Comparison of ENCODE assay signal across 8 mouse cellular contexts in the genomic region with DNA sequence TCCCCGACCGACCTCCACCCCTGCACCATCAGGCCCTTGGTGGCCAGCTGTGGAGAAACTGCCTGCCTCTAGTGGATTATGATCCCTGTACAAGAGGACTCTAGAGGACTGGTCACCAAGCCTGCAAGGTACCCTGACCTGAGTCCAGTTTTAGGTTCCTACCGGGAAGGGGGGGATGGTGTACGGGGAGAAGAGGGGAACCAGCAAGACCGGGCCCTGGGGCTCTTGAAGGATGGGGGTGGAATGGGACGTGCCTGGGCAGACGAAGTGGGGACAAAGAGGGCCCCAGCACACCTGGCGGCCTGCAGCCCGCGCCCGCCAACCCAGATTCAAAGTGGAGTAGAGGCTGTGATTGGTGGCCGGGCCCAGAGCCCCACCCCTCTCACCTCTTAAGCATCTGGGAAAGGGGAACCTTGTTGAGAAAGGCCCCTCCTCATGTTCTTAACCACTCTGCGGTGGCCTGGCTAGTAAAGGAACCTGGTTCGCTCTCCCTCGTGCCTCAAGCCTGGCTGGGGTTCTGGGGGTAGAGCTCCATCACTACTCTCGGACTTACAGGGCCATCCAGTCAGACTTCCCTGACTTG. TPM values are rescaled to one million over a fixed set of nuclear protein-coding genes. Genes with fewer than 3 reads are reported as not detected.
DNase-seq lines count a peak whose midpoint lies in the region; ATAC-seq and TF ChIP-seq lines count a peak whose summit lies in the region.

No protein-coding gene starts in this region.

- TF ChIP-seq CTCF in liver, embryonic 14.5 days (IDR thresholded peaks at IDR 0.05; ENCODE audit: low read depth), result no peak

- H3K9me3 ChIP-seq in heart, embryonic 10.5 days, result no peaks in the 10 kb centered on the region
- H3K9me3 ChIP-seq in hindbrain, embryonic 10.5 days, result no peaks in the 10 kb centered on the region
- H3K9me3 ChIP-seq in liver, embryonic 14.5 days (ENCODE audit: control insufficient read depth, low read length), result no peaks in the 10 kb centered on the region
- no peaks in the 10 kb centered on the region for H3K9me3 ChIP-seq in neural tube, embryonic 11.5 days (ENCODE audit: control insufficient read depth, low read length)

- H3K9ac ChIP-seq in liver, embryonic 14.5 days (replicated peaks), result no peak overlapping the region
- peak overlapping the region; percentile 87 for H3K9ac ChIP-seq in neural tube, embryonic 11.5 days (ENCODE audit: low read length)

- WGBS in heart, embryonic 10.5 days, result 16% methylated on average over 16 of the region's 16 CpGs
- WGBS in hindbrain, embryonic 10.5 days, result 6% methylated on average over 16 of the region's 16 CpGs
- 35% methylated on average over 16 of the region's 16 CpGs for WGBS in liver, embryonic 14.5 days (ENCODE audit: insufficient replicate concordance)
- WGBS in neural tube, embryonic 11.5 days, result 8% methylated on average over 16 of the region's 16 CpGs

- H3K4me1 ChIP-seq in heart, embryonic 10.5 days, result peaks cover 70% of the 10 kb centered on the region
- peaks cover 13% of the 10 kb centered on the region for H3K4me1 ChIP-seq in brown adipose tissue, adult 24 weeks (ENCODE audit: control insufficient read depth, insufficient read depth, insufficient read length, low read length)
- peaks cover 88% of the 10 kb centered on the region for H3K4me1 ChIP-seq in hindbrain, embryonic 10.5 days (replicated peaks)
- H3K4me1 ChIP-seq in liver, embryonic 14.5 days (replicated peaks; ENCODE audit: control insufficient read depth in 2 of 2, insufficient read depth in 2 of 2, low read length in 1 of 2), result peaks cover 12 to 35% of the 10 kb centered on the region in 2 experiments
- peaks cover 39% of the 10 kb centered on the region for H3K4me1 ChIP-seq in neural tube, embryonic 11.5 days (ENCODE audit: control insufficient read depth, insufficient read depth, low read length)

- peak overlapping the region; percentile 81 for H3K4me2 ChIP-seq in liver, embryonic 14.5 days (ENCODE audit: low read depth)
- peak overlapping the region; percentile 59 for H3K4me2 ChIP-seq in neural tube, embryonic 11.5 days (ENCODE audit: low read depth)

- TF ChIP-seq EP300 in liver, embryonic 14.5 days (IDR thresholded peaks at IDR 0.05; ENCODE audit: low read depth), result no peak

- peak; percentile 77 for DNase-seq in heart, embryonic 10.5 days (ENCODE audit: low spot score)
- no peak for DNase-seq in heart, postnatal 25 days (ENCODE audit: low spot score)
- peak; percentile 77 for DNase-seq in hindbrain, embryonic 10.5 days (ENCODE audit: low spot score)
- DNase-seq in liver, embryonic 14.5 days (ENCODE audit: low read depth in 3 of 3, low spot score in 3 of 3), result no peak
- peak; percentile 73 for DNase-seq in neural tube, embryonic 11.5 days (ENCODE audit: low spot score)
- DNase-seq in yolk sac, embryonic 10.5 days (ENCODE audit: low spot score), result peak; percentile 40
- no peak for DNase-seq in left cerebral cortex, adult 11 months (ENCODE audit: low spot score)

- no peak for ATAC-seq in liver, embryonic 14.5 days (ENCODE audit: insufficient read depth)
- ATAC-seq in neural tube, embryonic 11.5 days (ENCODE audit: insufficient read depth, low FRiP score, low TSS enrichment), result peak; percentile 3; the same call in 1 of the 2 replicates

- peak overlapping the region; percentile 59 for H3K4me3 ChIP-seq in heart, embryonic 10.5 days
- H3K4me3 ChIP-seq in brown adipose tissue, adult 24 weeks (ENCODE audit: insufficient read depth, low read depth, low read length), result peak overlapping the region; percentile 79
- peak overlapping the region; percentile 51 for H3K4me3 ChIP-seq in hindbrain, embryonic 10.5 days
- H3K4me3 ChIP-seq in liver, embryonic 14.5 days (ENCODE audit: insufficient read depth in 1 of 2, low read depth in 2 of 2, low read length in 2 of 2), result peak overlapping the region in 1 of 2 experiments; percentile 55; a peak in 3 of 4 replicates
- peak overlapping the region; percentile 31 for H3K4me3 ChIP-seq in neural tube, embryonic 11.5 days (ENCODE audit: low read depth, low read length)

- no peaks in the 10 kb centered on the region for H3K36me3 ChIP-seq in heart, embryonic 10.5 days
- H3K36me3 ChIP-seq in hindbrain, embryonic 10.5 days, result no peaks in the 10 kb centered on the region
- no peaks in the 10 kb centered on the region for H3K36me3 ChIP-seq in liver, embryonic 14.5 days (replicated peaks; ENCODE audit: control insufficient read depth, insufficient read depth, low read depth)
- H3K36me3 ChIP-seq in neural tube, embryonic 11.5 days (ENCODE audit: control insufficient read depth, insufficient read depth, low read length), result no peaks in the 10 kb centered on the region

- no peaks in the 10 kb centered on the region for H3K27me3 ChIP-seq in heart, embryonic 10.5 days (ENCODE audit: insufficient read depth, poor library complexity, severe bottlenecking)
- no peaks in the 10 kb centered on the region for H3K27me3 ChIP-seq in hindbrain, embryonic 10.5 days (ENCODE audit: insufficient read depth, poor library complexity, severe bottlenecking)
- H3K27me3 ChIP-seq in liver, embryonic 14.5 days (ENCODE audit: control insufficient read depth, insufficient read depth, low read length), result no peaks in the 10 kb centered on the region; the same call in 1 of the 2 replicates
- no peaks in the 10 kb centered on the region for H3K27me3 ChIP-seq in neural tube, embryonic 11.5 days (ENCODE audit: control insufficient read depth, insufficient read depth, low read length)

- H3K27ac ChIP-seq in heart, embryonic 10.5 days, result peak overlapping the region; percentile 97
- peak overlapping the region; percentile 98 for H3K27ac ChIP-seq in brown adipose tissue, adult 24 weeks (replicated peaks; ENCODE audit: low read depth, low read length)
- peak overlapping the region; percentile 94 for H3K27ac ChIP-seq in hindbrain, embryonic 10.5 days
- H3K27ac ChIP-seq in liver, embryonic 14.5 days, result no peak overlapping the region
- peak overlapping the region; percentile 95 for H3K27ac ChIP-seq in neural tube, embryonic 11.5 days (ENCODE audit: low read depth, low read length)

- intact Hi-C loops in heart, postnatal 25 days (cut with DNase I), result loop anchor here (2.0 kb wide), 1 partner anchor 14 kb away; no protein-coding TSS in a partner anchor

RNA-seq across cellular contexts. Expression of gene Ptma, which starts 23.3 kb away (rescaled TPM):
- 1,013 and 1,650 TPM in 2 replicates for polyA plus RNA-seq in heart, embryonic 10.5 days (2016; fragmentation: Nextera tagmentation; extraction: Ambion mirVana)
- 100 to 1,000 TPM; 231 to 265 TPM for total RNA-seq in heart, postnatal 25 days (2021)
- polyA plus RNA-seq in brown adipose tissue, adult 24 weeks (2012; ENCODE audit: insufficient read depth, insufficient read length, missing spikeins), result 280 and 322 TPM in 2 replicates
- 2,611 and 3,050 TPM in 2 replicates for polyA plus RNA-seq in hindbrain, embryonic 10.5 days (2016; fragmentation: Nextera tagmentation; extraction: Ambion mirVana)
- 466 and 1,286 TPM in 2 replicates for polyA plus RNA-seq in liver, embryonic 14.5 days (2012; rRNA removed)
- 993 and 1,059 TPM in 2 replicates for polyA plus RNA-seq in liver, embryonic 14.5 days (2014; fragmentation: Nextera tagmentation; extraction: Ambion mirVana)
- 2,926 and 3,268 TPM in 2 replicates for polyA plus RNA-seq in neural tube, embryonic 11.5 days (2014; fragmentation: Nextera tagmentation; extraction: Ambion mirVana)

Comparison
In these comparisons a context has a peak if more than half of its experiments do, and no peak if none do; other contexts are left out.
1. DNase-seq: peak in heart, embryonic 10.5 days (single experiment), hindbrain, embryonic 10.5 days (single experiment), neural tube, embryonic 11.5 days (single experiment) and yolk sac, embryonic 10.5 days (single experiment); none in heart, postnatal 25 days (single experiment), liver, embryonic 14.5 days (0 of 3) and left cerebral cortex, adult 11 months (single experiment).